Mouse (Mus musculus) neural tube, postnatal 0 days (tissue): Measurements from ENCODE around the gene Obp2a. TPM values are rescaled to one million over a fixed set of nuclear protein-coding genes. Genes with fewer than 3 reads are reported as not detected.

ENCODE experiments used
- polyA plus RNA-seq: library from polyadenylated mRNA; unstranded; fragments of >200 nt; fragmentation: Nextera tagmentation; extraction: Ambion mirVana; gene quantifications from 2 replicates; pipeline ENCODE4 v1.2.1, GENCODE M21; 2015

Obp2a gene
- polyA plus RNA-seq = not detected in 2 replicates

DNA sequence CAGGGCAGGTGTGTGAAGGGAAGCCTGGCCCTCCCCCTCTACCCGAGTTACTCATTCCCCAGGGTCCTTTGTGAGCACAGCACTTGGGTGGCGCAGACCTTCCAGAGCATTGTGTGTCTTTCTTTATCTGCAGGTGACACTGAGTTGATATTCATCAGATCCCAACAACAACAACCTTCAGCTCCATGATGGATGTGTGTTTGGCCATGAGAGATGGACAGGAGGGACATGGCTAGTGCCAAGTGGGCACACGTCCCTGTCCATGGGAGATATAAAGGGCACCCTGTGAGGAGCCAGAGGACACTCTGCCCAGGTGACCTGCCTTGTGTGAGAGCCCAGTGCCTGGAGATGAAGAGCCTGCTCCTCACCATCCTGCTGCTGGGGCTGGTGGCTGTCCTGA, at the start of gene Obp2a:
Obp2a (plus strand) TSS at position 301 of the 400 bp plus-strand sequence.

DNA sequence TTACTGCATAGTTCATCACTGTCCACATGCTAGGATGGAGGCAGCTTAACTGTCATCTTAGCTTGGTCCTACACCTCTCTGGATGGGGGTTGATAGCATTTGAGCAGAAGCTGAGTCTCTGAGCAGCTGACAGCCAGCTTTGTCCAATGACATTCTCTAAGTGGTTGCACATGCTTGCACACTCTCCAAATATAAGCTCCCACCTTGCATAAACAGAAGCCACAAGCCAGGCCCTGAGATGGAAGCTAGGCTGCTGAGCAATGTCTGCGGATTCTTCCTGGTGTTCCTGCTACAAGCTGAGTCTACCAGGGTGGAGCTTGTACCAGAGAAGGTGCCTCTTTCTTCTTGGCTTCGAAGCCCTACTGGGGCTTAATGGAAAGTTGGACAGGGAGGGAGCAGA, 46.9 kb upstream of the Obp2a start, which contains the start of gene Lcn8:
Lcn8 (plus strand) TSS at position 219 of the 400 bp plus-strand sequence.

DNA sequence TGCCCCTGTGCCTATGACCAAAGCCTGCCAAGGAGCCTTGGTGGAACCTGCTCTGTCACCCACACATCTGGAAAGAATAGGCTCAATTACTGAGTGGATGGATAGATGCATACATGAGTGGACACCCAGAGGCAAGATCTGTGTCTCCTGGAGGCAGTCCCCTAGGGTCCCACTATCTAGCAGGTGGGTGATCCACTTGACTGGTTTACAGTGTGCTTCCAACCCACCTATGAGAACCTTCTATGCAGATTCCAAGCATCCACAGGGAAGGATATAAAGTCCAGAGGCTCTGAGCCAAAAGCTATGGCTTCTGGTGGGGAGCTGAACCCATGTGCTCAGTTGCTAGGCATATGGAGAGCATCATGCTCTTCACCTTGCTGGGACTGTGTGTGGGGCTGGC, 42.2 kb upstream of the Obp2a start, which contains the start of gene Lcn5:
Lcn5 (plus strand) TSS at position 301 of the 400 bp plus-strand sequence.

DNA sequence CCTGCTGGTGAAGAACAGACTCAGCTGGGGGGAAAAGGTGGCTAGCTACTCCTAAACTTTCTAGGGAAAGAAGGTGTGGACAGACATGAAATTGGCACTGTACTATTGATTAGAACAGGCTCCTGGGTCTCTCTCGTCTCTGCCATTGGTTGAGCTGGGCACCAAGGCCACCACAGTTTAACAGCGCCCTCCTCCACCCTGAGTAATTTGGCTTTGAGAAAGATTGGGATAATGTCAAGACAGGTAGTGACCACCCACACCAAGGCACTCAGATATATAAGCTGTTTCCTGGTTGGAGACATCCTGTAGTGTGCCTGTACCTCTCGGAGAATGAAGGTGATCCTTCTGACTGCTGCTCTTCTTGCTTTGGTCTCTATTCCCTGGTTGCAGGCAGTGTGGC, 23.4 kb upstream of the Obp2a start, which contains the start of gene Lcn6:
Lcn6 (plus strand) TSS at position 301 of the 400 bp plus-strand sequence.

DNA sequence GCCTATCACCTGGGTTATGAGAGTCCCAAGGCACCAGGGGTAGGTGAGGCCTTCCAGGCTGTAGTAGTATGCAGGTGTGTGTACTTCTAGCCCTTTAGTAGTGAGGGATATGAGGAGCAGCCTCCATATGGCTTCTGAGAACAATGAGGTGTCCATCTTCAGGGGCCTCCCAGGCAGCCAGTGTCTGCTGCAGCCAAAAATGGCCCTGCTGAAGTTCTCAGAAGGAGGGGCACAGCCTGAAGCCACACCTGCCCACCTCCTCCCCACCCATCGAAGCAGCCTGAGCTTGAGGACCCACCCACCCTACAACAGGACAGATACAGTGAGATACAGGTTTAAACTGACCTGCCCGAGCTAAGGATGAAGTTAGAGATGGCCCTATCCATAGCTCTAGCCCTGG, 17.4 kb upstream of the Obp2a start, which contains the start of gene Lcn10:
Lcn10 (plus strand) TSS at position 301 of the 400 bp plus-strand sequence.

DNA sequence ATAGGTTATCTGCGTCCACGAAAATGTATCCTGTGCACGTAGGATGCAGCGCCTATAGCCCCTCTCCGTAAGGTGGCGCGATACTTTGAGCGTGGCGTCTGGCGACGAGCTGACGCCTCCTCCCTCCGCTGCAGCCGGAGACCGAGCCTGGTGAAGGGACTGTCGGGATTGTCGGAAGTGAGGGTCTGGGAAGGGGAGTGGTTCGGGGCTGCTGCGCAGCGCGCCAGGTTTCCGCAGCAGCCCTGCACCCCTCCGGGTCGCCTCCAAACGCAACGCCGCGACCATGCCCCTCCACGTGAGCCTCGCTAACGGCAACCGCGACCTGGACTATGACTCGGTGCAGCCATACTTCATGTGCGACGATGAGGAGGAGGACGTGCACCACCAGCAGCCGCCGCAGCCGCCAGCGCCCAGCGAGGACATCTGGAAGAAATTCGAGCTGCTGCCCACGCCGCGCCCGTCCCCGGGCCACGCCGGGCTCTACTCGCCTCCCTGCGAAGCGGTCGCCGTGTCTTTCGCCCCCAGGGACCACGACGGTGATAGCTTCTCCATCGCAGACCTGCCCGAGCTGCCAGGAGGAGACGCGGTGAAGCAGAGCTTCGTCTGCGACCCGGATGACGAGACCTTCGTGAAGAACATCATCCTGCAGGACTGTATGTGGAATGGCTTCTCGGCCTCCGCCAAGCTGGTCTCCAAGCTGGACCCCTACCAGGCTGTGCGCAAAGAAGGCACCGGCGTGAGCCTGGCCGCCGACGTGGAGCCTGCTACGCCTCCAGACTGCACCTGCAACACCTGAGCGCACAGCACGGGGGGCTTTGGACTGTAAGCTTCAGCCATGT, 7.0 kb downstream of the Obp2a start, which contains the start of gene Bmyc:
Bmyc (plus strand) TSS at position 97 of the 839 bp plus-strand sequence.

DNA sequence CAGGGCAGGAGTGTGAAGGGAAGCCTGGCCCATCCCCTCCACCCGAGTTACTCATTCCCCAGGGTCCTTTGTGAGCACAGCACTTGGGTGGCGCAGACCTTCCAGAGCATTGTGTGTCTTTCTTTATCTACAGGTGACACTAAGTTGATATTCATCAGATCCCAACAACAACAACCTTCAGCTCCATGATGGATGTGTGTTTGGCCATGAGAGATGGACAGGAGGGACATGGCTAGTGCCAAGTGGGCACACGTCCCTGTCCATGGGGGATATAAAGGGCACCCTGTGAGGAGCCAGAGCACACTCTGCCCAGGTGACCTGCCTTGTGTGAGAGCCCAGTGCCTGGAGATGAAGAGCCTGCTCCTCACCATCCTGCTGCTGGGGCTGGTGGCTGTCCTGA, 36.9 kb downstream of the Obp2a start, which contains the start of gene Obp2b:
Obp2b (plus strand) TSS at position 301 of the 400 bp plus-strand sequence.

Other genes with a start within 250 kb of the Obp2a start
- 1.3 and 1.8 TPM in 2 replicates for gene Clic3, start 243.2 kb upstream of the Obp2a start, polyA plus RNA-seq
- 131 and 140 TPM in 2 replicates for gene Paxx, start 238.9 kb upstream of the Obp2a start, polyA plus RNA-seq
- gene Ptgds, start 230.0 kb upstream of the Obp2a start, polyA plus RNA-seq = 1,109 and 2,669 TPM in 2 replicates
- not detected in 2 replicates for gene Lcn12, start 206.1 kb upstream of the Obp2a start, polyA plus RNA-seq
- gene Fbxw5, start 199.3 kb upstream of the Obp2a start, polyA plus RNA-seq = 103 and 115 TPM in 2 replicates
- 6.2 TPM in 2 replicates for gene C8g, start 198.3 kb upstream of the Obp2a start, polyA plus RNA-seq
- 11.9 and 12.1 TPM in 2 replicates for gene Traf2, start 153.1 kb upstream of the Obp2a start, polyA plus RNA-seq
- 403 and 421 TPM in 2 replicates for gene Edf1, start 142.2 kb upstream of the Obp2a start, polyA plus RNA-seq
- 1.0 and 3.1 TPM in 2 replicates for gene Mamdc4, start 125.2 kb upstream of the Obp2a start, polyA plus RNA-seq
- gene Phpt1, start 124.8 kb upstream of the Obp2a start, polyA plus RNA-seq = 251 and 258 TPM in 2 replicates
- 20.4 and 21.5 TPM in 2 replicates for gene Ajm1, start 118.3 kb upstream of the Obp2a start, polyA plus RNA-seq
- gene Rabl6, start 91.5 kb upstream of the Obp2a start, polyA plus RNA-seq = 56.5 and 61.3 TPM in 2 replicates
- gene Ccdc183, start 82.4 kb upstream of the Obp2a start, polyA plus RNA-seq = 0.45 and 0.50 TPM in 2 replicates
- 63.4 and 65.7 TPM in 2 replicates for gene Tmem141, start 78.0 kb upstream of the Obp2a start, polyA plus RNA-seq
- 13.4 and 13.6 TPM in 2 replicates for gene Fcna, start 72.0 kb upstream of the Obp2a start, polyA plus RNA-seq
- not detected in 2 replicates for gene Lcn8, start 46.9 kb upstream of the Obp2a start, polyA plus RNA-seq
- not detected in 2 replicates for gene Lcn5, start 42.1 kb upstream of the Obp2a start, polyA plus RNA-seq
- not detected in 2 replicates for gene Lcn6, start 23.3 kb upstream of the Obp2a start, polyA plus RNA-seq
- gene Lcn10, start 17.3 kb upstream of the Obp2a start, polyA plus RNA-seq = not detected in 2 replicates
- 259 and 263 TPM in 2 replicates for gene Bmyc, start 6.7 kb downstream of the Obp2a start, polyA plus RNA-seq
- not detected in 2 replicates for gene Obp2b, start 37.0 kb downstream of the Obp2a start, polyA plus RNA-seq
- not detected in 2 replicates for gene Lcn3, start 65.5 kb downstream of the Obp2a start, polyA plus RNA-seq
- not detected in 2 replicates for gene Lcn11, start 77.0 kb downstream of the Obp2a start, polyA plus RNA-seq
- not detected in 2 replicates for gene Gm13539, start 82.2 kb downstream of the Obp2a start, polyA plus RNA-seq
- gene Glt6d1, start 115.8 kb downstream of the Obp2a start, polyA plus RNA-seq = not detected in 2 replicates
- not detected in 2 replicates for gene Lcn9, start 123.1 kb downstream of the Obp2a start, polyA plus RNA-seq
- gene Sohlh1, start 147.2 kb downstream of the Obp2a start, polyA plus RNA-seq = not detected in 2 replicates
- gene Kcnt1, start 163.7 kb downstream of the Obp2a start, polyA plus RNA-seq = 32.2 and 34.0 TPM in 2 replicates